10 mouse cellular contexts compared by ENCODE assay signal in genomic region chr3:142274993-142275392, GRCm38 (mm10).
DNase-seq lines count a peak whose midpoint lies in the region; TF ChIP-seq lines count a peak whose summit lies in the region.
"Had no signal": no experiment of that assay in that cellular context is flagged by ENCODE, and none has a peak within 500 bp of the region (broad histone marks: within the 10 kb centered on the region; RNA-seq: fewer than 3 reads in every experiment).

No protein-coding gene starts in this region.

- H3K4me3 ChIP-seq in left cerebral cortex, adult 2 months, result no peak overlapping the region
- no peak overlapping the region for H3K4me3 ChIP-seq in ES-E14 (ENCODE audit: insufficient read depth in 1 of 2, low read depth in 1 of 2, low read length in 2 of 2, poor library complexity in 1 of 2, severe bottlenecking in 1 of 2)
- H3K4me3 ChIP-seq: limb, embryonic 15.5 days had no signal

- H3K9ac ChIP-seq in ES-E14 (ENCODE audit: insufficient read depth, low read depth, low read length, poor library complexity, severe bottlenecking), result no peak overlapping the region
- H3K9ac ChIP-seq: limb, embryonic 15.5 days had no signal

- no peak for DNase-seq in left cerebral cortex, adult 2 months (ENCODE audit: extremely low spot score in 1 of 2, low spot score in 2 of 2)
- no peak for DNase-seq in left cerebral cortex, postnatal 10 days (ENCODE audit: extremely low spot score in 1 of 2, low spot score in 2 of 2)
- DNase-seq in ES-E14 (ENCODE audit: low read depth, low spot score) (peak; percentile 8), adipocyte (ENCODE audit: low spot score) (peak; percentile 70)
- DNase-seq in mesoderm, embryonic 11.5 days (ENCODE audit: low read depth, low spot score), result peak; percentile 55
- DNase-seq in adrenal gland, adult 2 months, result no peak
- no peak for DNase-seq in kidney, adult 8-10 months
- DNase-seq in ovary, postnatal 36 days (ENCODE audit: low spot score), result no peak
- DNase-seq: thymus, postnatal 14 days had no signal

- TF ChIP-seq CTCF in left cerebral cortex, adult 2 months (IDR thresholded peaks at IDR 0.05), result peak; percentile 82

- no peaks in the 10 kb centered on the region for H3K4me1 ChIP-seq in ES-E14 (ENCODE audit: control insufficient read depth in 2 of 2, insufficient read depth in 2 of 2, low read length in 2 of 2, poor library complexity in 1 of 2)
- H3K4me1 ChIP-seq: limb, embryonic 15.5 days had no signal

- no peak overlapping the region for H3K27ac ChIP-seq in left cerebral cortex, adult 2 months
- no peak overlapping the region for H3K27ac ChIP-seq in ES-E14 (ENCODE audit: insufficient read depth, low read depth, low read length, poor library complexity, severe bottlenecking)
- H3K27ac ChIP-seq: limb, embryonic 15.5 days had no signal

- in situ Hi-C loops in ES-E14 (cut with MboI; ENCODE audit: low sequenced_read_pairs in 2 of 2, unreplicated experiment in 2 of 2), result loop anchor here in 1 of 2 experiments (25.0 kb wide), 1 partner anchor 413 kb away; no protein-coding TSS in a partner anchor

- no peaks in the 10 kb centered on the region for H3K9me3 ChIP-seq in ES-E14 (ENCODE audit: control insufficient read depth, insufficient read depth, low read depth, low read length)
- H3K9me3 ChIP-seq: limb, embryonic 15.5 days had no signal

- intact Hi-C loops in left cerebral cortex, adult 2 months (cut with DNase I), result loop anchor here (1.0 to 5.0 kb wide), 3 partner anchors 213 to 412 kb away; no protein-coding TSS in a partner anchor
- intact Hi-C loops in left cerebral cortex, postnatal 10 days (cut with DNase I), result loop anchor here (2.0 to 5.0 kb wide), 2 partner anchors 388 to 412 kb away; no protein-coding TSS in a partner anchor

- no peaks in the 10 kb centered on the region; the same call in 1 of the 2 replicates for H3K36me3 ChIP-seq in ES-E14 (ENCODE audit: control insufficient read depth, insufficient read depth, low read length, poor library complexity, severe bottlenecking)
- H3K36me3 ChIP-seq: limb, embryonic 15.5 days had no signal

TF ChIP-seq in ES-E14, 5 proteins besides CTCF, POLR2A, EP300 and RAD21:
- TF ChIP-seq ZC3H11A (IDR thresholded peaks at IDR 0.05; ENCODE audit: borderline replicate concordance, low read depth, low read length), result peak; percentile 47; the same call in 1 of the 2 replicates
- no peak for TF ChIP-seq CHD2 (IDR thresholded peaks at IDR 0.05; ENCODE audit: low read depth, low read length)

Comparison
In these comparisons a context has a peak if more than half of its experiments do, and no peak if none do; other contexts are left out.
1. DNase-seq: peak in ES-E14 (single experiment), adipocyte (single experiment) and mesoderm, embryonic 11.5 days (single experiment); none in left cerebral cortex, adult 2 months (0 of 2), left cerebral cortex, postnatal 10 days (0 of 2), adrenal gland, adult 2 months (single experiment), kidney, adult 8-10 months (0 of 2) and ovary, postnatal 36 days (single experiment).